Mouse (Mus musculus) large intestine, adult 2 months (tissue): ENCODE data around the gene Bicdl1. TPM values are rescaled to one million over a fixed set of nuclear protein-coding genes. Genes with fewer than 3 reads are reported as not detected.
A peak's percentile ranks its signal among the peaks of the same experiment; 100 is the strongest.

ENCODE experiments used
- DNase-seq: peaks from one replicate; pipeline ENCODE4 v3.0.0-alpha.2; 2012; ENCODE audit warnings: low read depth, low spot score
- WGBS: fragments of 180-500 bp; shearing (Covaris S2); methylation state at CpG from one replicate; pipeline ENCODE4 v1.1.7; 2018; 5-methylcytosine and 5-hydroxymethylcytosine counted together
- polyA plus RNA-seq: library from polyadenylated mRNA; depleted of rRNA; stranded (reverse); fragments of >200 nt; gene quantifications from 2 replicates; pipeline ENCODE4 v1.2.3, GENCODE M21; 2012

Bicdl1 gene
- polyA plus RNA-seq, 1 experiment: 12.2 TPM

GRCm38 (mm10) chr5:115685126-115685525 lies 46.3 kb downstream of the Bicdl1 start:
- 88% methylated on average over 10 of the region's 10 CpGs for WGBS
- DNase-seq: no peak

GRCm38 (mm10) chr5:115671846-115672245 lies 59.6 kb downstream of the Bicdl1 start:
- WGBS: 70% methylated on average over 8 of the region's 8 CpGs
- DNase-seq: no peak

- no peak for DNase-seq
- WGBS: 29% methylated on average over 2 of the region's 2 CpGs
Measured at GRCm38 (mm10) chr5:115670406-115670805, 61.0 kb downstream of the Bicdl1 start.

- 89% methylated on average over 11 of the region's 11 CpGs for WGBS
- no peak for DNase-seq
Measured at GRCm38 (mm10) chr5:115669974-115670373, 61.4 kb downstream of the Bicdl1 start.

- DNase-seq: no peak
- WGBS: 90% methylated on average over 12 of the region's 12 CpGs
Measured at GRCm38 (mm10) chr5:115668986-115669385, 62.4 kb downstream of the Bicdl1 start.

- 52% methylated on average over 7 of the region's 7 CpGs for WGBS
- no peak for DNase-seq
Measured at GRCm38 (mm10) chr5:115667894-115668293, 63.5 kb downstream of the Bicdl1 start.

- DNase-seq: no peak
- 78% methylated on average over 8 of the region's 8 CpGs for WGBS
Measured at GRCm38 (mm10) chr5:115667210-115667609, 64.2 kb downstream of the Bicdl1 start.

GRCm38 (mm10) chr5:115666366-115667065 lies 64.9 kb downstream of the Bicdl1 start:
- 69% methylated on average over 8 of the region's 8 CpGs for WGBS
- no peak for DNase-seq

GRCm38 (mm10) chr5:115662658-115663057 lies 68.8 kb downstream of the Bicdl1 start:
- DNase-seq: no peak
- 83% methylated on average over 22 of the region's 22 CpGs for WGBS

GRCm38 (mm10) chr5:115658352-115658751 lies 73.1 kb downstream of the Bicdl1 start:
- 86% methylated on average over 6 of the region's 6 CpGs for WGBS

GRCm38 (mm10) chr5:115657234-115657633 lies 74.2 kb downstream of the Bicdl1 start:
- WGBS: 55% methylated on average over 1 of the region's 1 CpGs
- DNase-seq: no peak

More at GRCm38 (mm10) chr5:115658352-115658751, 73.1 kb downstream of the Bicdl1 start:
- no peak for DNase-seq

- no peak for DNase-seq
- 43% methylated on average over 6 of the region's 6 CpGs for WGBS
Measured at GRCm38 (mm10) chr5:115656677-115657076, 74.7 kb downstream of the Bicdl1 start.

- WGBS: 91% methylated on average over 12 of the region's 12 CpGs
- no peak for DNase-seq
Measured at GRCm38 (mm10) chr5:115653776-115654175, 77.6 kb downstream of the Bicdl1 start.

- DNase-seq: peak; percentile 99
- 2% methylated on average over 35 of the region's 35 CpGs for WGBS
Measured at GRCm38 (mm10) chr5:115652681-115653575, 78.5 kb downstream of the Bicdl1 start.

- no peak for DNase-seq
- 84% methylated on average over 10 of the region's 10 CpGs for WGBS
Measured at GRCm38 (mm10) chr5:115651821-115652220, 79.6 kb downstream of the Bicdl1 start.

- no peak for DNase-seq
Measured at GRCm38 (mm10) chr5:115650885-115651284, 80.5 kb downstream of the Bicdl1 start.

GRCm38 (mm10) chr5:115649699-115650098 lies 81.7 kb downstream of the Bicdl1 start:
- WGBS: 91% methylated on average over 8 of the region's 8 CpGs
- DNase-seq: no peak

More at GRCm38 (mm10) chr5:115650885-115651284, 80.5 kb downstream of the Bicdl1 start:
- 92% methylated on average over 10 of the region's 10 CpGs for WGBS

- no peak for DNase-seq
Measured at GRCm38 (mm10) chr5:115648876-115649275, 82.5 kb downstream of the Bicdl1 start.

GRCm38 (mm10) chr5:115644192-115644591 lies 87.2 kb downstream of the Bicdl1 start:
- WGBS: 75% methylated on average over 9 of the region's 9 CpGs
- DNase-seq: no peak

More at GRCm38 (mm10) chr5:115648876-115649275, 82.5 kb downstream of the Bicdl1 start:
- 82% methylated on average over 3 of the region's 3 CpGs for WGBS

GRCm38 (mm10) chr5:115635536-115635935 lies 95.9 kb downstream of the Bicdl1 start:
- no peak for DNase-seq

More at GRCm38 (mm10) chr5:115635536-115635935, 95.9 kb downstream of the Bicdl1 start:
- WGBS: 38% methylated on average over 6 of the region's 6 CpGs
